Mouse (Mus musculus): Measurements from ENCODE around the gene Tmem223.

The Tmem223 gene

DNA sequence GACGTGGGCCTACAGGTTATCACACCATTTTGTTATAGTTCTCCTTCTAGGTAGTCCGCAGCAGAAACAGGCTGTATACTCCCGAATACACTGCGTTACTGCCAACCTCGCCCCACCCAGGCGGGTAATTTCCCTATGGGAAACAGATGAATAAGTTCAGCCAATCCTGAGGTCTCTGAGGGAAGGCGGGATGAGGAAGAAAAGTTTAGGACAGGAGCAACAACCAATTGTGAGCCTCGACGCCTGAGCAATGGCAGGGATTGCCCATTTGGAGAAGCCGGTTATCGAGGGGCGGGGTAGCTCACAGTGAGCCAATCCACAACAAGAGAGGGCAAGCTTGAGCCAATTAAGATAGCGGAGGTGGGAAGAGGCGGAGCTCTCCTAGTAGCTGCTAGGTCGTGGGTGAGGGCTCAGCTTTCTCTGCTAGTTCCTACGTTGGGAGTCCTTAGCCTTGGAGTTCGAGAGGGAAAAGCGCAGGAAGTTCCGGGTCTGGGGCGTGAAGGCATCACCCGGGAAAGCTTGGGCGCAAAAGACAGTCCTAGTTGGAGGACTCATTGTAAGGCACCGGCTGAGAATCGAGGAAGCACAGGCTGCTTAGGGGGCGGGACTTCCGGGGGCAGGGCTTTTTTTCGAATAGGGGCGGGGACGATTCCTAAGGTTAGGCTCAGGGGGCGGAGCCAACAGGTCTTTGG is 31.5 kb downstream of the Tmem223 start, which contains the start of gene Zbtb3:
TSS of gene Zbtb3 (plus strand) at position 426 of the 692 bp plus-strand sequence.
- in situ Hi-C loops (cut with MboI, MseI), result no loop called here

- in situ Hi-C loops (cut with MboI, MseI), result no loop called here
Measured at GRCm38 (mm10) chr19:8803204-8803780, 32.5 kb downstream of the Tmem223 start.

DNA sequence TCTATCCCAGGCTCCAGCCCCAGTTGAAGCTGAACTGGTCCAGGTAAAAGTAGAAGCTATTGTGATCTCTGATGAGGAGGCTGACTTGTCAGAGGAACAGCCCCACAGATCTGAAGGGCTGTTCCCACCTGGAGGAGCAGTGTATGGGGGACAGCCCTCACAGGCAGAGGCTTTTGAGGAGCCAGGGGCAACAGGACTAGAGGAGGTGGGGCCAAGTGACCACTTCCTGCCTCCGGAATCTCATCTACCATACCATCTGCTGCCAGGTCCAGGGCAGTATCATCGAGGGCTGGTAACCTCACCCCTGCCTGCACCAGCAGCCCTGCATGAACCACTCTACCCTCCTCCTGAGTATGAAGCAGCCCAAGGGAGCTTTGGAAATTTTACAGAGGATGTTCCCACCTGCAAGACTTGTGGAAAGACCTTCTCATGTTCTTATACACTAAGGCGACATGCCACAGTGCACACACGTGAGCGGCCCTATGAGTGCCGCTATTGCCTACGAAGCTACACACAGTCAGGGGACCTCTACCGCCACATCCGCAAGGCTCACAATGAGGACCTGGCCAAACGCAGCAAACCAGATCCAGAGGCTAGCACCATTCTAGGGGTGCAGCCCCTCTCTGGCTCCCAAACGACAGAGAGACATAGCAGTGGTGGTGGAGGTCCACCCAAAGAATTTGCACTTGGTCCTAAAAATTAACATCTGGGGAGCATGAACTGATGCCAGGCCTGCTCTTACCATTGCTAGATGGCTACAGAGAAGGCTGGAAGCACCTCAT is 33.3 kb downstream of the Tmem223 start:
- in situ Hi-C loops (cut with MboI, MseI), result no loop called here

GRCm38 (mm10) chr19:8806810-8807209 is 36.0 kb downstream of the Tmem223 start:
- in situ Hi-C loops (cut with MboI, MseI), result no loop called here

DNA sequence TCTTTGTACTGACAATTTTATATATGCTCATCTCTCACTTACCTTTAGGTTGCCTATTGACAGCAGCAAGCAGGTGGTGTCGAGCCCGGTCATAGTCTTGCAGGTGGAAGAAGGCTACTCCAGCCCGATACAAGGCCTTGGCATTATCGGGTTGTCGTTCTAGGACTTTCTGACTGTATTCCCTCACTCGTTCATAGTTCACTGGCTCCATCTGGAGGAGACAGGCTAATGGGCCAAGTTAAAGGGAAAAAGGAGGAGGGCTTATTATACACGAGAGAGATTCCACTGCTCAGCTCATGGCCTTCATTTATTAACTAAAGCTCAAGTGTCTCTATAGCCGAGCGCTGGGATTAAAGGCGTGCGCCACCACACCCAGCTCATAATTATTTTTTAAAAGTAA is 45.0 kb downstream of the Tmem223 start:
- in situ Hi-C loops (cut with MboI, MseI), result no loop called here

DNA sequence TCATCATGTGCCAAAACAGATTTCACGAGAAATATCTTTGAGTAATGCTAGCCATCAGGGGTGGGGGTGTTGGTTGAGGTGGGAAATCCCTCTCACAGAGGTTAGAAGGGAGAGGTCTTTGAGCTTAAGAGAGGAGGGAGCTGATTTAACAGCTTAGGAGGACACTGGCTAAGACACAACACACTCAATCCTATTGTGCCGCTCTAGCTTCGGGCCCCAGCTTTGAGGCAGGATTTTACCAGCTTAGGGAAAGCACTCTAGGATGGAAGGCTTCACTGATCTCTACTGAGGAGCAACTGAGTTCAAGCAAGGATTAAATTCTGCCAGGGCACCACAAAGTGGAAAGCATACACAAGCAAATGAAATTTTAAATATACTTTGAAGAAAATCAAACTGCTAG is 46.2 kb downstream of the Tmem223 start:
- in situ Hi-C loops (cut with MboI, MseI), result no loop called here

GRCm38 (mm10) chr19:8818301-8818798 is 47.6 kb downstream of the Tmem223 start:
- in situ Hi-C loops (cut with MboI, MseI), result no loop called here

GRCm38 (mm10) chr19:8818801-8819595 is 48.2 kb downstream of the Tmem223 start, which contains the start of gene Ttc9c:
Gene Ttc9c, minus strand, starts transcription at chr19:8819333.
- in situ Hi-C loops (cut with MboI, MseI), result no loop called here

GRCm38 (mm10) chr19:8819596-8820423 is 49.0 kb downstream of the Tmem223 start, which contains the start of gene Hnrnpul2:
Gene Hnrnpul2, plus strand, starts transcription at chr19:8820010.
- in situ Hi-C loops (cut with MboI, MseI), result loop anchor here (5.0 to 10.0 kb wide), 2 partner anchors 47 to 85 kb away; no protein-coding TSS in a partner anchor

- in situ Hi-C loops (cut with MboI, MseI), result loop anchor here (5.0 to 10.0 kb wide), 2 partner anchors 47 to 84 kb away; no protein-coding TSS in a partner anchor
Measured at GRCm38 (mm10) chr19:8820424-8820956, 49.7 kb downstream of the Tmem223 start.

DNA sequence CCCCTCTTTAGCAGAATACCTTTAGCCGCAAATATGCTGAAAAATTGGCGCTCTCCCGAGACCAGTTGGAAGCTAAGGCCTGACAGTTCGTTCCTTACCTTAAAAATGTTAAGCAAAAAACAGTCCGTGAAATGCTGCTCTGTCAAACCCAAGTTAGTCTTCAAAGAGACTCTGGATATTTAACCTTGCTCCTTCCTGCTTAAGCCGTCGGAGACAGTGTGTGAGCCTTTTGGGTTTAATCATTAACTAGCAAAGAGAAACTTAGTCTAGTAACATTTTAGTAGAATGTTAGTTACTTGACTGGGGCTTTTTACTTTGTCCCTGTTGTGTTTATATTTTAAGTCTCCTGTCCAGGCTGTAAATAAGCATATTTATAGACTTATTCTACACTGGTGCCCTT is 50.4 kb downstream of the Tmem223 start:
- in situ Hi-C loops (cut with MboI, MseI), result loop anchor here (5.0 to 10.0 kb wide), 2 partner anchors 46 to 84 kb away; no protein-coding TSS in a partner anchor
